Mouse (Mus musculus): Measurements from ENCODE around the gene Slc5a7. TPM values are rescaled to one million over a fixed set of nuclear protein-coding genes. Genes with fewer than 3 reads are reported as not detected.

Slc5a7 gene
- total and polyA plus RNA-seq, 2 experiments from 2014 or later = 2.5 to 5.9 TPM

DNA sequence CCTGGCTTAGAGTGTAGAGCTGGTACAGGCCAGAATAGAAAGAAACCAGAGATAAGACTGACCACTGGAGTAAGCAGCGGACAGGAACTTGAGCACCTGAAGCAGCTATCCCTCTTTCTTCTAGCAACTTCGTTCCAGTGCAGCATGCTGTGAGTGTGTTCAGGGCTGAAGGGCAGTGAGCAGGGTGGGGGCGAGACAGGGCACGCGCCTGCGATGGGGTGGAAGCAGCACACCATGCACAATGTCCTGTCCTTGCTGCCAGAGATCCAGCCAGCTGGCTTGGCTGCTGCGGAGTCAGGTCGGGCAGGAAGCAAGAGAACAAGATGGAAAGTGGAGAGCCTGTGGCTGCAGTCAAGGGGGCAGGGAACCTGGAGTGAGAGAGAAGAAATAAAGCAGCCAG, 59.4 kb downstream of the Slc5a7 start:
- ATAC-seq (ENCODE audit: low FRiP score) (no peak), DNase-seq (ENCODE audit: low spot score) (no peak)
- Histone ChIP-seq H3K9me3 (ENCODE audit: low read length) (no peaks in the 10 kb centered on the region), H3K27me3 (ENCODE audit: insufficient read depth, low read length) (no peaks in the 10 kb centered on the region), H3K27ac (ENCODE audit: low read depth, low read length) (no peak overlapping the region), H3K4me3 (ENCODE audit: low read depth, low read length) (no peak overlapping the region), H3K9ac (replicated peaks; ENCODE audit: low read length, poor library complexity, severe bottlenecking) (no peak overlapping the region), H3K4me2 (ENCODE audit: low read depth, low read length, poor library complexity, severe bottlenecking) (no peak overlapping the region), H3K4me1 (ENCODE audit: insufficient read depth, low read length) (no peaks in the 10 kb centered on the region), H3K36me3 (ENCODE audit: insufficient read depth, low read length) (no peaks in the 10 kb centered on the region)
- TF ChIP-seq CTCF (IDR thresholded peaks at IDR 0.05) = no peak
- WGBS = 79% methylated on average over 8 of the region's 8 CpGs

All from midbrain, postnatal 0 days (tissue).